In genomic region chr3:104992709-104993388, GRCm38 (mm10) we compare ENCODE assay signal across 8 mouse cellular contexts. TPM values are rescaled to one million over a fixed set of nuclear protein-coding genes. Genes with fewer than 3 reads are reported as not detected.
A peak's percentile ranks its signal among the peaks of the same experiment; 100 is the strongest.
DNase-seq lines count a peak whose midpoint lies in the region; ATAC-seq and TF ChIP-seq lines count a peak whose summit lies in the region.

No protein-coding gene starts in this region.

- no peaks in the 10 kb centered on the region for H3K36me3 ChIP-seq in ES-Bruce4 (ENCODE audit: control insufficient read depth, insufficient read depth, low read length, poor library complexity, severe bottlenecking)
- no peaks in the 10 kb centered on the region for H3K36me3 ChIP-seq in forebrain, embryonic 13.5 days (ENCODE audit: poor library complexity, severe bottlenecking)
- no peaks in the 10 kb centered on the region for H3K36me3 ChIP-seq in heart, postnatal 0 days (replicated peaks; ENCODE audit: control insufficient read depth, insufficient read depth, low read length)
- no peaks in the 10 kb centered on the region for H3K36me3 ChIP-seq in liver, embryonic 14.5 days (replicated peaks; ENCODE audit: control insufficient read depth, insufficient read depth, low read depth)
- no peaks in the 10 kb centered on the region for H3K36me3 ChIP-seq in neural tube, embryonic 11.5 days (ENCODE audit: control insufficient read depth, insufficient read depth, low read length)
- H3K36me3 ChIP-seq in stomach, embryonic 16.5 days (ENCODE audit: control insufficient read depth, insufficient read depth, low read length): no peaks in the 10 kb centered on the region

- ATAC-seq in cerebellum, adult (ENCODE audit: insufficient number of reproducible peaks, low FRiP score, low TSS enrichment): peak; percentile 93
- ATAC-seq in forebrain, embryonic 13.5 days: peak; percentile 85
- ATAC-seq in heart, postnatal 0 days (ENCODE audit: insufficient read depth, low read depth): peak; percentile 92
- ATAC-seq in liver, embryonic 14.5 days (ENCODE audit: insufficient read depth): peak; percentile 60
- peak; percentile 62 for ATAC-seq in neural tube, embryonic 11.5 days (ENCODE audit: insufficient read depth, low FRiP score, low TSS enrichment)
- ATAC-seq in stomach, embryonic 16.5 days (ENCODE audit: insufficient read depth, low FRiP score): peak; percentile 73

- H3K4me2 ChIP-seq in forebrain, embryonic 13.5 days: peak overlapping the region; percentile 15; the same call in 1 of the 2 replicates
- H3K4me2 ChIP-seq in heart, postnatal 0 days (ENCODE audit: low read depth, low read length): peak overlapping the region; percentile 41
- no peak overlapping the region for H3K4me2 ChIP-seq in liver, embryonic 14.5 days (ENCODE audit: low read depth)
- H3K4me2 ChIP-seq in neural tube, embryonic 11.5 days (ENCODE audit: low read depth): peak overlapping the region; percentile 14; the same call in 1 of the 2 replicates
- peak overlapping the region; percentile 35 for H3K4me2 ChIP-seq in stomach, embryonic 16.5 days (ENCODE audit: low read depth, low read length)

- no peak overlapping the region for H3K4me3 ChIP-seq in ES-Bruce4 (ENCODE audit: low read depth, low read length)
- no peak overlapping the region for H3K4me3 ChIP-seq in forebrain, embryonic 13.5 days
- H3K4me3 ChIP-seq in heart, postnatal 0 days (ENCODE audit: low read depth, low read length): no peak overlapping the region
- H3K4me3 ChIP-seq in liver, embryonic 14.5 days (ENCODE audit: insufficient read depth in 1 of 2, low read depth in 2 of 2, low read length in 2 of 2): no peak overlapping the region
- no peak overlapping the region for H3K4me3 ChIP-seq in neural tube, embryonic 11.5 days (ENCODE audit: low read depth, low read length)
- no peak overlapping the region; the same call in 1 of the 2 replicates for H3K4me3 ChIP-seq in stomach, embryonic 16.5 days (replicated peaks; ENCODE audit: low read length)

- TF ChIP-seq POLR2A in ES-Bruce4 (IDR thresholded peaks at IDR 0.05; ENCODE audit: insufficient read depth, low read length): no peak

- TF ChIP-seq CTCF in ES-Bruce4 (IDR thresholded peaks at IDR 0.05; ENCODE audit: low read depth, low read length): peak; percentile 96
- peak; percentile 98 for TF ChIP-seq CTCF in heart, postnatal 0 days (IDR thresholded peaks at IDR 0.05; ENCODE audit: low read depth)
- peak; percentile 94 for TF ChIP-seq CTCF in liver, embryonic 14.5 days (IDR thresholded peaks at IDR 0.05; ENCODE audit: low read depth)

- DNase-seq in heart, postnatal 0 days (ENCODE audit: low spot score): peak; percentile 77
- DNase-seq in kidney, postnatal 36 days: peak; percentile 89 to 97
- DNase-seq in liver, embryonic 14.5 days (ENCODE audit: low read depth in 3 of 3, low spot score in 3 of 3): peak; percentile 37 to 49 (median 47)
- DNase-seq in neural tube, embryonic 11.5 days (ENCODE audit: low spot score): peak; percentile 90

- no peak overlapping the region for H3K27ac ChIP-seq in ES-Bruce4 (ENCODE audit: insufficient read depth, low read length)
- no peak overlapping the region for H3K27ac ChIP-seq in forebrain, embryonic 13.5 days
- no peak overlapping the region; the same call in 1 of the 2 replicates for H3K27ac ChIP-seq in heart, postnatal 0 days (ENCODE audit: low read depth)
- no peak overlapping the region for H3K27ac ChIP-seq in liver, embryonic 14.5 days
- no peak overlapping the region for H3K27ac ChIP-seq in neural tube, embryonic 11.5 days (ENCODE audit: low read depth, low read length)
- peak overlapping the region; percentile 14; the same call in 1 of the 2 replicates for H3K27ac ChIP-seq in stomach, embryonic 16.5 days (ENCODE audit: low read length)

- H3K9ac ChIP-seq in ES-Bruce4 (ENCODE audit: low read depth, poor library complexity, severe bottlenecking): no peak overlapping the region
- no peak overlapping the region for H3K9ac ChIP-seq in forebrain, embryonic 13.5 days
- no peak overlapping the region for H3K9ac ChIP-seq in heart, postnatal 0 days (replicated peaks; ENCODE audit: low read depth, low read length)
- H3K9ac ChIP-seq in liver, embryonic 14.5 days (replicated peaks): no peak overlapping the region
- H3K9ac ChIP-seq in neural tube, embryonic 11.5 days (ENCODE audit: low read length): no peak overlapping the region
- H3K9ac ChIP-seq in stomach, embryonic 16.5 days (ENCODE audit: low read length): no peak overlapping the region; the same call in 1 of the 2 replicates

- no peaks in the 10 kb centered on the region for H3K4me1 ChIP-seq in ES-Bruce4 (ENCODE audit: control insufficient read depth, insufficient read depth, low read length)
- H3K4me1 ChIP-seq in forebrain, embryonic 13.5 days: peaks cover 26% of the 10 kb centered on the region
- peaks cover 7% of the 10 kb centered on the region for H3K4me1 ChIP-seq in heart, postnatal 0 days (ENCODE audit: control insufficient read depth, insufficient read depth)
- H3K4me1 ChIP-seq in liver, embryonic 14.5 days (replicated peaks; ENCODE audit: control insufficient read depth in 2 of 2, insufficient read depth in 2 of 2, low read length in 1 of 2): no peaks in the 10 kb centered on the region
- H3K4me1 ChIP-seq in neural tube, embryonic 11.5 days (ENCODE audit: control insufficient read depth, insufficient read depth, low read length): no peaks in the 10 kb centered on the region
- peaks cover 19% of the 10 kb centered on the region for H3K4me1 ChIP-seq in stomach, embryonic 16.5 days (ENCODE audit: control insufficient read depth, insufficient read depth, low read length)

- H3K9me3 ChIP-seq in ES-Bruce4 (replicated peaks; ENCODE audit: control insufficient read depth, insufficient read depth, low read length, poor library complexity, severe bottlenecking): no peaks in the 10 kb centered on the region
- H3K9me3 ChIP-seq in forebrain, embryonic 13.5 days (replicated peaks): no peaks in the 10 kb centered on the region
- no peaks in the 10 kb centered on the region for H3K9me3 ChIP-seq in heart, postnatal 0 days (replicated peaks; ENCODE audit: control insufficient read depth, low read length)
- no peaks in the 10 kb centered on the region for H3K9me3 ChIP-seq in liver, embryonic 14.5 days (ENCODE audit: control insufficient read depth, low read length)
- H3K9me3 ChIP-seq in neural tube, embryonic 11.5 days (ENCODE audit: control insufficient read depth, low read length): no peaks in the 10 kb centered on the region
- no peaks in the 10 kb centered on the region for H3K9me3 ChIP-seq in stomach, embryonic 16.5 days (replicated peaks; ENCODE audit: control insufficient read depth, low read length)

- WGBS in forebrain, embryonic 13.5 days: 12% methylated on average over 23 of the region's 23 CpGs
- 9% methylated on average over 23 of the region's 23 CpGs for WGBS in heart, postnatal 0 days
- 11% methylated on average over 23 of the region's 23 CpGs for WGBS in liver, embryonic 14.5 days (ENCODE audit: insufficient replicate concordance)
- WGBS in neural tube, embryonic 11.5 days: 14% methylated on average over 23 of the region's 23 CpGs
- WGBS in stomach, embryonic 16.5 days: 9% methylated on average over 23 of the region's 23 CpGs

- TF ChIP-seq EP300 in ES-Bruce4 (IDR thresholded peaks at IDR 0.05; ENCODE audit: insufficient read depth, low read depth, low read length): no peak
- 0 out of 2 replicates have a peak, but pooled peaks have one; percentile 28 for TF ChIP-seq EP300 in heart, postnatal 0 days (IDR thresholded peaks at IDR 0.05; ENCODE audit: low read depth)
- TF ChIP-seq EP300 in liver, embryonic 14.5 days (IDR thresholded peaks at IDR 0.05; ENCODE audit: low read depth): no peak

- no peaks in the 10 kb centered on the region for H3K27me3 ChIP-seq in ES-Bruce4 (ENCODE audit: control insufficient read depth, insufficient read depth, low read length, poor library complexity, severe bottlenecking)
- H3K27me3 ChIP-seq in forebrain, embryonic 13.5 days: no peaks in the 10 kb centered on the region
- H3K27me3 ChIP-seq in heart, postnatal 0 days (ENCODE audit: control insufficient read depth, insufficient read depth, low read length): no peaks in the 10 kb centered on the region
- no peaks in the 10 kb centered on the region for H3K27me3 ChIP-seq in liver, embryonic 14.5 days (ENCODE audit: control insufficient read depth, insufficient read depth, low read length)
- no peaks in the 10 kb centered on the region for H3K27me3 ChIP-seq in neural tube, embryonic 11.5 days (ENCODE audit: control insufficient read depth, insufficient read depth, low read length)
- no peaks in the 10 kb centered on the region for H3K27me3 ChIP-seq in stomach, embryonic 16.5 days (ENCODE audit: control insufficient read depth, insufficient read depth, low read length)

RNA-seq across cellular contexts. Expression of gene Wnt2b, which starts 31.1 kb away (rescaled TPM):
- polyA plus RNA-seq in ES-Bruce4 (2011; ENCODE audit: insufficient read depth, insufficient read length, low read depth, missing spikeins): 1.8 and 2.0 TPM in 2 replicates
- polyA plus RNA-seq in forebrain, embryonic 13.5 days (2015; fragmentation: Nextera tagmentation; extraction: Ambion mirVana): 0.66 and 0.98 TPM in 2 replicates
- total RNA-seq in heart, postnatal 0 days (2014; rRNA removed; ENCODE audit: low replicate concordance): 0.80 and 1.4 TPM in 2 replicates
- polyA plus RNA-seq in heart, postnatal 0 days (2015; fragmentation: Nextera tagmentation; extraction: Ambion mirVana): 0.23 and 0.34 TPM in 2 replicates
- 0.04 and 0.06 TPM in 2 replicates for polyA plus RNA-seq in liver, embryonic 14.5 days (2012; rRNA removed)
- polyA plus RNA-seq in liver, embryonic 14.5 days (2014; fragmentation: Nextera tagmentation; extraction: Ambion mirVana): 0.13 TPM in 1 of 2 replicates, not detected in the other
- 0.90 and 1.5 TPM in 2 replicates for polyA plus RNA-seq in neural tube, embryonic 11.5 days (2014; fragmentation: Nextera tagmentation; extraction: Ambion mirVana)
- polyA plus RNA-seq in stomach, embryonic 16.5 days (2015; fragmentation: Nextera tagmentation; extraction: Ambion mirVana): 2.1 and 3.1 TPM in 2 replicates
